ENCODE assay signal across 7 mouse cellular contexts in genomic region chr8:94551471-94552422, GRCm38 (mm10). TPM values are rescaled to one million over a fixed set of nuclear protein-coding genes. Genes with fewer than 3 reads are reported as not detected.
DNase-seq lines count a peak whose midpoint lies in the region; ATAC-seq lines count a peak whose summit lies in the region.

No protein-coding gene starts in this region.

- peaks cover 29% of the 10 kb centered on the region for H3K4me1 ChIP-seq in embryonic facial prominence, embryonic 10.5 days
- H3K4me1 ChIP-seq in midbrain, embryonic 12.5 days = peaks cover 40% of the 10 kb centered on the region

- no peak overlapping the region for H3K4me3 ChIP-seq in embryonic facial prominence, embryonic 10.5 days
- H3K4me3 ChIP-seq in midbrain, embryonic 12.5 days = no peak overlapping the region

- peak; percentile 89 for ATAC-seq in midbrain, embryonic 12.5 days (ENCODE audit: low FRiP score, low read depth)

- no peaks in the 10 kb centered on the region for H3K9me3 ChIP-seq in embryonic facial prominence, embryonic 10.5 days
- no peaks in the 10 kb centered on the region for H3K9me3 ChIP-seq in midbrain, embryonic 12.5 days

- WGBS in embryonic facial prominence, embryonic 10.5 days = 41% methylated on average over 17 of the region's 17 CpGs
- WGBS in midbrain, embryonic 12.5 days = 28% methylated on average over 17 of the region's 17 CpGs

- no peaks in the 10 kb centered on the region for H3K27me3 ChIP-seq in embryonic facial prominence, embryonic 10.5 days (replicated peaks; ENCODE audit: low read depth, poor library complexity, severe bottlenecking)
- H3K27me3 ChIP-seq in midbrain, embryonic 12.5 days = peaks cover 47% of the 10 kb centered on the region
- no peaks in the 10 kb centered on the region for H3K27me3 ChIP-seq in splenic B cell, adult 2 months (ENCODE audit: control insufficient read depth, insufficient read depth, low read length, poor library complexity, severe bottlenecking)

- H3K36me3 ChIP-seq in embryonic facial prominence, embryonic 10.5 days (replicated peaks) = no peaks in the 10 kb centered on the region
- H3K36me3 ChIP-seq in midbrain, embryonic 12.5 days = no peaks in the 10 kb centered on the region
- no peaks in the 10 kb centered on the region for H3K36me3 ChIP-seq in splenic B cell, adult 2 months (ENCODE audit: control insufficient read depth, insufficient read depth, low read length, poor library complexity, severe bottlenecking)

- H3K27ac ChIP-seq in embryonic facial prominence, embryonic 10.5 days (replicated peaks) = peak overlapping the region; percentile 75
- peak overlapping the region; percentile 82 for H3K27ac ChIP-seq in midbrain, embryonic 12.5 days (replicated peaks)

- DNase-seq in R1 (ENCODE audit: low read depth, low spot score) = peak; percentile 75
- DNase-seq in embryonic facial prominence, embryonic 10.5 days (ENCODE audit: low spot score) = peak; percentile 63
- DNase-seq in layer of hippocampus, adult 11-12 months (ENCODE audit: low spot score) = peak; percentile 76
- DNase-seq in splenic B cell, adult 2 months (ENCODE audit: low read depth, low spot score) = peak; percentile 66
- DNase-seq in adrenal gland, postnatal 14 days = no peak
- no peak for DNase-seq in heart, postnatal 4 days

- no peak overlapping the region for H3K9ac ChIP-seq in midbrain, embryonic 12.5 days (replicated peaks)

- peak overlapping the region; percentile 30 for H3K4me2 ChIP-seq in midbrain, embryonic 12.5 days (replicated peaks)

RNA-seq across cellular contexts. Expression of gene Cpne2, which starts 19.0 kb away (rescaled TPM):
- 9.1 and 9.9 TPM in 2 replicates for polyA plus RNA-seq in embryonic facial prominence, embryonic 10.5 days (2016; fragmentation: Nextera tagmentation; extraction: Ambion mirVana)
- 9.9 and 10.0 TPM in 2 replicates for polyA plus RNA-seq in midbrain, embryonic 12.5 days (2016; fragmentation: Nextera tagmentation; extraction: Ambion mirVana)
- 13.5 and 19.1 TPM in 2 replicates for total RNA-seq in adrenal gland, postnatal 14 days (2021)
- total RNA-seq in heart, postnatal 4 days (2021) = 1 to 10 TPM; 7.0 to 9.6 TPM

RNA-seq across cellular contexts. Expression of gene Rspry1, which starts 50.0 kb away (rescaled TPM):
- polyA plus RNA-seq in embryonic facial prominence, embryonic 10.5 days (2016; fragmentation: Nextera tagmentation; extraction: Ambion mirVana) = 43.8 and 47.1 TPM in 2 replicates
- 55.0 and 57.7 TPM in 2 replicates for polyA plus RNA-seq in midbrain, embryonic 12.5 days (2016; fragmentation: Nextera tagmentation; extraction: Ambion mirVana)
- total RNA-seq in adrenal gland, postnatal 14 days (2021) = 20.5 and 21.7 TPM in 2 replicates
- 10 to 100 TPM; 16.7 to 17.1 TPM for total RNA-seq in heart, postnatal 4 days (2021)

RNA-seq across cellular contexts. Expression of gene Fam192a, which starts 50.0 kb away (rescaled TPM):
- 82.6 and 93.1 TPM in 2 replicates for polyA plus RNA-seq in embryonic facial prominence, embryonic 10.5 days (2016; fragmentation: Nextera tagmentation; extraction: Ambion mirVana)
- 97.4 and 105 TPM in 2 replicates for polyA plus RNA-seq in midbrain, embryonic 12.5 days (2016; fragmentation: Nextera tagmentation; extraction: Ambion mirVana)
- 42.3 and 45.9 TPM in 2 replicates for total RNA-seq in adrenal gland, postnatal 14 days (2021)
- total RNA-seq in heart, postnatal 4 days (2021) = 10 to 100 TPM; 21.3 to 24.4 TPM

Comparison
In these comparisons a context has a peak if more than half of its experiments do, and no peak if none do; other contexts are left out.
1. DNase-seq: peak in R1 (single experiment), embryonic facial prominence, embryonic 10.5 days (single experiment), layer of hippocampus, adult 11-12 months (single experiment) and splenic B cell, adult 2 months (single experiment); none in adrenal gland, postnatal 14 days (single experiment) and heart, postnatal 4 days (single experiment).